Mouse (Mus musculus) liver, postnatal 0 days (tissue): ENCODE results near the gene Tgfb3.

Experiments used
- CTCF ChIP-seq: sonication (generic); IDR thresholded peaks from 2 replicates; pipeline ENCODE4 v1.5.1; 2016; ENCODE audit warnings: antibody characterized with exemption, low read depth
- EP300 ChIP-seq: IDR thresholded peaks from 2 replicates; pipeline ENCODE4 v1.6.1; 2016; ENCODE audit warnings: antibody characterized with exemption, low read depth, mild to moderate bottlenecking

- TF ChIP-seq CTCF (no peak), EP300 (no peak)
Measured at GRCm38 (mm10) chr12:86106086-86106485, 27.2 kb upstream of the Tgfb3 start.
